10 mouse cellular contexts compared by ENCODE assay signal in genomic region chr3:136790261-136790871, GRCm38 (mm10).
DNase-seq lines count a peak whose midpoint lies in the region; ATAC-seq and TF ChIP-seq lines count a peak whose summit lies in the region.
"Had no signal": no experiment of that assay in that cellular context is flagged by ENCODE, and none has a peak within 500 bp of the region (broad histone marks: within the 10 kb centered on the region; RNA-seq: fewer than 3 reads in every experiment).

No protein-coding gene starts in this region.

- H3K9ac ChIP-seq in forebrain, embryonic 12.5 days: no peak overlapping the region
- no peak overlapping the region for H3K9ac ChIP-seq in forebrain, embryonic 11.5 days (ENCODE audit: low read length)
- no peak overlapping the region for H3K9ac ChIP-seq in liver, adult 2 months (ENCODE audit: low read depth, low read length)

- ATAC-seq in forebrain, embryonic 12.5 days (ENCODE audit: low FRiP score): peak; percentile 41; the same call in 1 of the 2 replicates
- no peak for ATAC-seq in forebrain, embryonic 11.5 days (replicated peaks; ENCODE audit: low FRiP score)

- H3K4me3 ChIP-seq in forebrain, embryonic 12.5 days (replicated peaks): no peak overlapping the region
- no peak overlapping the region for H3K4me3 ChIP-seq in forebrain, embryonic 11.5 days (ENCODE audit: low read depth, low read length)
- H3K4me3 ChIP-seq in liver, adult 2 months (ENCODE audit: insufficient read depth, low read depth, low read length): no peak overlapping the region
- H3K4me3 ChIP-seq in embryonic fibroblast, embryonic 13.5 days (ENCODE audit: insufficient read depth, low read length): no peak overlapping the region
- H3K4me3 ChIP-seq in megakaryocyte, embryonic 14.5 days (replicated peaks): peak overlapping the region; percentile 82
- H3K4me3 ChIP-seq: heart, embryonic 10.5 days had no signal

- no peak for TF ChIP-seq POLR2A in liver, adult 2 months (IDR thresholded peaks at IDR 0.05; ENCODE audit: extremely low read depth, insufficient read depth, low read length)
- no peak for TF ChIP-seq POLR2A in embryonic fibroblast, embryonic 13.5 days (IDR thresholded peaks at IDR 0.05; ENCODE audit: low read depth, low read length)

- peaks cover 17% of the 10 kb centered on the region; the same call in 1 of the 2 replicates for H3K79me2 ChIP-seq in liver, adult 2 months (ENCODE audit: control insufficient read depth, insufficient read depth, low read length)

- H3K36me3 ChIP-seq in forebrain, embryonic 12.5 days (replicated peaks): no peaks in the 10 kb centered on the region
- H3K36me3 ChIP-seq in forebrain, embryonic 11.5 days (ENCODE audit: control insufficient read depth, insufficient read depth, low read length): no peaks in the 10 kb centered on the region
- no peaks in the 10 kb centered on the region for H3K36me3 ChIP-seq in liver, adult 2 months (ENCODE audit: control insufficient read depth, insufficient read depth, low read length)
- peaks cover 4% of the 10 kb centered on the region for H3K36me3 ChIP-seq in megakaryocyte, embryonic 14.5 days (replicated peaks; ENCODE audit: low read length)
- H3K36me3 ChIP-seq: heart, embryonic 10.5 days had no signal

- no peak for DNase-seq in forebrain, embryonic 11.5 days (ENCODE audit: low spot score)
- DNase-seq in liver, adult 2 months (ENCODE audit: extremely low read depth, low read depth, low spot score): peak; percentile 23
- no peak for DNase-seq in liver
- DNase-seq in adrenal gland, postnatal 10 days: no peak
- DNase-seq in adrenal gland, postnatal 14 days: no peak
- DNase-seq: adrenal gland, adult 2 months had no signal

- H3K4me1 ChIP-seq in forebrain, embryonic 12.5 days: peaks cover 14% of the 10 kb centered on the region
- H3K4me1 ChIP-seq in forebrain, embryonic 11.5 days (replicated peaks; ENCODE audit: control insufficient read depth, insufficient read depth, low read length): no peaks in the 10 kb centered on the region
- peaks cover 19% of the 10 kb centered on the region for H3K4me1 ChIP-seq in liver, adult 2 months (ENCODE audit: control insufficient read depth, insufficient read depth, low read length)
- H3K4me1 ChIP-seq in embryonic fibroblast, embryonic 13.5 days (ENCODE audit: control insufficient read depth, insufficient read depth, low read length): no peaks in the 10 kb centered on the region; the same call in 1 of the 2 replicates
- peaks cover 67% of the 10 kb centered on the region for H3K4me1 ChIP-seq in megakaryocyte, embryonic 14.5 days

- TF ChIP-seq CTCF in liver, adult 2 months (IDR thresholded peaks at IDR 0.05; ENCODE audit: low read depth, low read length): no peak
- no peak for TF ChIP-seq CTCF in embryonic fibroblast, embryonic 13.5 days (IDR thresholded peaks at IDR 0.05; ENCODE audit: borderline replicate concordance, insufficient read depth, low read length)

- 67% methylated on average over 4 of the region's 4 CpGs for WGBS in forebrain, embryonic 12.5 days
- WGBS in forebrain, embryonic 11.5 days: 81% methylated on average over 4 of the region's 4 CpGs
- WGBS in liver, adult 2 months: 61% methylated on average over 4 of the region's 4 CpGs

- no peaks in the 10 kb centered on the region for H3K9me3 ChIP-seq in forebrain, embryonic 12.5 days
- no peaks in the 10 kb centered on the region for H3K9me3 ChIP-seq in forebrain, embryonic 11.5 days (ENCODE audit: control insufficient read depth, low read length)
- no peaks in the 10 kb centered on the region for H3K9me3 ChIP-seq in megakaryocyte, embryonic 14.5 days
- H3K9me3 ChIP-seq: heart, embryonic 10.5 days had no signal

- H3K27me3 ChIP-seq in forebrain, embryonic 12.5 days: no peaks in the 10 kb centered on the region
- H3K27me3 ChIP-seq in forebrain, embryonic 11.5 days (ENCODE audit: control insufficient read depth, insufficient read depth, low read length): no peaks in the 10 kb centered on the region
- no peaks in the 10 kb centered on the region for H3K27me3 ChIP-seq in liver, adult 2 months (ENCODE audit: control insufficient read depth, insufficient read depth, low read length)
- no peaks in the 10 kb centered on the region for H3K27me3 ChIP-seq in megakaryocyte, embryonic 14.5 days (replicated peaks)

- no peak overlapping the region for H3K4me2 ChIP-seq in forebrain, embryonic 12.5 days
- H3K4me2 ChIP-seq in forebrain, embryonic 11.5 days (ENCODE audit: low read depth, low read length, severe bottlenecking): no peak overlapping the region

- no peak overlapping the region for H3K27ac ChIP-seq in forebrain, embryonic 12.5 days
- H3K27ac ChIP-seq in forebrain, embryonic 11.5 days (ENCODE audit: low read depth, low read length): no peak overlapping the region
- no peak overlapping the region for H3K27ac ChIP-seq in liver, adult 2 months (replicated peaks; ENCODE audit: insufficient read depth, low read depth, low read length)
- H3K27ac ChIP-seq in embryonic fibroblast, embryonic 13.5 days (ENCODE audit: insufficient read depth, low read length): peak overlapping the region; percentile 1
- H3K27ac ChIP-seq: heart, embryonic 10.5 days had no signal
